Mouse (Mus musculus): ENCODE data around the gene Pomgnt2. TPM values are rescaled to one million over a fixed set of nuclear protein-coding genes. Genes with fewer than 3 reads are reported as not detected.

The Pomgnt2 gene
- polyA plus RNA-seq, 1 experiment from 2014 or later = 42.0 TPM

DNA sequence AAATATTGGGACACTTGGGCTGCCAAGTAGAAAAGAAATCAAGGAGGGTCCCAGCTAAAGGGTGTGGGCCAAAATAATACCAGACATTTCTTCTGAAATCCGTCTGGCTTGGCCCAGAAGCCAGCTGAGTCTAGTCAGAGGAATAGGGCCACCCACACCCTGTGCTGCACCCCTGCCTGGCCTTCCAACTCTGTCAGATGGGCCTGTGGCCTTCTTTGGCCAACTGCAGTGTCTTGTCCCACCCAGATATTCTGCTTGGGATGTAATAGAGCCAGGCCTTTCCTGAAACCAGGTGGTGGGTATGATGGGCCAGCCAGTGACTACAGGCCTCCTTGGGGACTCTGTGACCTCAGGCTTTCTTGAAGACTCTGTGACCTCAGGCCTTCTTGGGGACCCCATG is 23.7 kb downstream of the Pomgnt2 start:
- H3K4me2 ChIP-seq (ENCODE audit: low read length) = no peak overlapping the region
- H3K9ac ChIP-seq (ENCODE audit: low read depth, low read length) = no peak overlapping the region
- 63% methylated on average over 1 of the region's 1 CpGs for WGBS

DNA sequence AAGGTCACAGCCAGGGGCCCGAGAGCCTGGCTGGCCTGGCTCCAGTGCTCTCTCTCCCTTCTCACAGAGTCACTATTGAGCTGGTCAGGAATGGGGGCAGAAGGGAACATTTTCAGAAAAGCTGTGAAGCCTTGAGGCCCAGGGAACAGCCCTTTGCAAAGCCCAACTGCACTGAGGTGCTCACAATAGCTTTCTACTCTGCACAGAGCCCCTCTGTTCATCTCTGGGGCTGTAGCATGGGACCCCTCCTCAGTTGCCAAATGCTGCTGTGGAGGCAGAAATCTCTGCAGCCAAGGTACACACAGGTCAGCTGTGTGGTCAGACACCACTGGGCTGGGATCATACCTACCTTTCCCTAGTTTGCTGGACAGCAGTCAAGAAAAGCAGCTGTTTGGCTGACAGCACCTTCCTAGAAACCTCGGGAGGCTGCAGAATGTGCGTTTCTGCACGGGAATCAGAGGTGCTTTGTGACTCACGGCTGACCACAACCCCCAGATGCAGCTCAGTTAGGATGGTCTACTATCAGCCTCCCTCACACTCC is 27.0 kb downstream of the Pomgnt2 start:
- no peaks in the 10 kb centered on the region for H3K27me3 ChIP-seq (ENCODE audit: control insufficient read depth, insufficient read depth, low read depth, low read length)
- no peak for ATAC-seq
- H3K9me3 ChIP-seq (replicated peaks; ENCODE audit: control insufficient read depth, low read length, poor library complexity, severe bottlenecking) = no peaks in the 10 kb centered on the region
- H3K9ac ChIP-seq (ENCODE audit: low read depth, low read length) = no peak overlapping the region
- H3K4me2 ChIP-seq (ENCODE audit: low read length) = no peak overlapping the region
- H3K4me3 ChIP-seq (ENCODE audit: low read depth, low read length) = no peak overlapping the region
- WGBS = 58% methylated on average over 5 of the region's 5 CpGs
- no peak overlapping the region for H3K27ac ChIP-seq (ENCODE audit: low read length)
- no peaks in the 10 kb centered on the region for H3K4me1 ChIP-seq (ENCODE audit: control insufficient read depth, insufficient read depth, low read length)
- H3K36me3 ChIP-seq (ENCODE audit: control insufficient read depth, insufficient read depth, low read length) = no peaks in the 10 kb centered on the region

More for the DNA sequence above, 23.7 kb downstream of the Pomgnt2 start:
- H3K4me3 ChIP-seq (ENCODE audit: low read depth, low read length) = no peak overlapping the region
- no peaks in the 10 kb centered on the region for H3K36me3 ChIP-seq (ENCODE audit: control insufficient read depth, insufficient read depth, low read length)
- H3K4me1 ChIP-seq (ENCODE audit: control insufficient read depth, insufficient read depth, low read length) = no peaks in the 10 kb centered on the region
- H3K27ac ChIP-seq (ENCODE audit: low read length) = no peak overlapping the region
- no peaks in the 10 kb centered on the region for H3K27me3 ChIP-seq (ENCODE audit: control insufficient read depth, insufficient read depth, low read depth, low read length)
- H3K9me3 ChIP-seq (replicated peaks; ENCODE audit: control insufficient read depth, low read length, poor library complexity, severe bottlenecking) = no peaks in the 10 kb centered on the region
- no peak for ATAC-seq

GRCm38 (mm10) chr9:121968258-121968657 is 28.7 kb downstream of the Pomgnt2 start:
- Histone ChIP-seq H3K4me1 (ENCODE audit: control insufficient read depth, insufficient read depth, low read length) (no peaks in the 10 kb centered on the region), H3K27ac (ENCODE audit: low read length) (no peak overlapping the region), H3K36me3 (ENCODE audit: control insufficient read depth, insufficient read depth, low read length) (no peaks in the 10 kb centered on the region), H3K4me2 (ENCODE audit: low read length) (no peak overlapping the region), H3K4me3 (ENCODE audit: low read depth, low read length) (no peak overlapping the region), H3K9me3 (replicated peaks; ENCODE audit: control insufficient read depth, low read length, poor library complexity, severe bottlenecking) (no peaks in the 10 kb centered on the region), H3K9ac (ENCODE audit: low read depth, low read length) (no peak overlapping the region), H3K27me3 (ENCODE audit: control insufficient read depth, insufficient read depth, low read depth, low read length) (no peaks in the 10 kb centered on the region)
- no peak for ATAC-seq
- WGBS = 90% methylated on average over 5 of the region's 5 CpGs

DNA sequence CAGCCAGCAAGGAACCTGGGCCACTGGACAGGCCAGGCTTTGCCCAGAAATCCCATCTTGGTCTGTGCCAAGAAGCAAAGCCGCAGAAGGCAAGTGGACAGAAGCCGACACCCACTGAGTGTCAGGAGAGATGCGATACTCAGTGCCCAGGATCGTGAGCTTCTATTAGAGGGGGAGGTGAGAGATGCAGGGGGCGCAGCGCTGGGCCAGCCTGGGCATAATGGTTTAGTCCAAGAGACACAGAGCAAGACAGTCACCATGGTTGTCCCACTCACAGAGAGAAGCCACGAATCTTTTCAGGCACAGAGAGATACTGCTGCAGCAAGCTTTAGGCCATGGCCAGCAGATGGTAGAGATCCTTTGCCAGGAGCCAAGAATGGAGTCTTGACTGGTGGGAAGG is 32.0 kb downstream of the Pomgnt2 start:
- H3K9me3 ChIP-seq (replicated peaks; ENCODE audit: control insufficient read depth, low read length, poor library complexity, severe bottlenecking) = no peaks in the 10 kb centered on the region
- no peaks in the 10 kb centered on the region for H3K27me3 ChIP-seq (ENCODE audit: control insufficient read depth, insufficient read depth, low read depth, low read length)
- no peaks in the 10 kb centered on the region for H3K4me1 ChIP-seq (ENCODE audit: control insufficient read depth, insufficient read depth, low read length)
- no peak overlapping the region for H3K4me2 ChIP-seq (ENCODE audit: low read length)
- no peaks in the 10 kb centered on the region for H3K36me3 ChIP-seq (ENCODE audit: control insufficient read depth, insufficient read depth, low read length)
- 92% methylated on average over 7 of the region's 7 CpGs for WGBS
- ATAC-seq = no peak
- no peak overlapping the region for H3K27ac ChIP-seq (ENCODE audit: low read length)
- no peak overlapping the region for H3K4me3 ChIP-seq (ENCODE audit: low read depth, low read length)
- no peak overlapping the region for H3K9ac ChIP-seq (ENCODE audit: low read depth, low read length)

DNA sequence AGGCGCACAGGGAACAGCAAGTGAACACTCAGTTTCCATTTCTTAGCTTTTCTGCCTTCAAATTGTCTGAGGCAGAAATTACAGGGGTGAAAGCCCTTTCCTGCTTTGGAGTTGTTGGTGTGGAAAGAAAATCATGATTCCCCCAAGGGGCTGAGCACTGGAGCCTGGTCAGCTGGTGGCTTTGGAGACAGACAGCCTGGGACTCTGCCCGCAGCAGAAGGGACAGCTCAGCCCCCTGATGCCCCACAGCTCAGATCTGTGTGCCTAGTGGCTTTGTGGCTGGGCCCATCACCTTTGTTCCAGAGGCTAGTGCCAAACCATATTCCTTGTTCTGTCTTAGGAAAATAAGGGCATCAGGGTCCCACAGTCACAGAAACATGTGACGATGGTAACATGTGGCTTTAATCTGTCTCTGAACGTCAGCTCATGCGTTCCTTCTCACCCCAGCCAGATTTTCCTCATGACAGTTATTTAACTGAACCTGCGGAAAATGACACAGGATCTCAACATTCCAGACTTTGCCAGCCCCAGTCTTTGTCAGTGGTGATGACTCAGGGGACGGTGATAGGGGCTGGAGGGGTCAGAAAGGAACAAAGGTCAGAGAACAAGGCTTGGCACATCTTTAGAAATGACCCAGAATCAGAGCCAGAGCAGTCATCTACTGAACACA is 36.8 kb downstream of the Pomgnt2 start:
- 54% methylated on average over 7 of the region's 7 CpGs for WGBS

GRCm38 (mm10) chr9:121952596-121952995 is 44.3 kb downstream of the Pomgnt2 start:
- Histone ChIP-seq H3K4me3 (ENCODE audit: low read depth, low read length) (no peak overlapping the region), H3K36me3 (ENCODE audit: control insufficient read depth, insufficient read depth, low read length) (no peaks in the 10 kb centered on the region), H3K4me1 (ENCODE audit: control insufficient read depth, insufficient read depth, low read length) (peaks cover 2% of the 10 kb centered on the region), H3K27ac (ENCODE audit: low read length) (no peak overlapping the region), H3K9me3 (replicated peaks; ENCODE audit: control insufficient read depth, low read length, poor library complexity, severe bottlenecking) (no peaks in the 10 kb centered on the region), H3K4me2 (ENCODE audit: low read length) (no peak overlapping the region), H3K27me3 (ENCODE audit: control insufficient read depth, insufficient read depth, low read depth, low read length) (no peaks in the 10 kb centered on the region), H3K9ac (ENCODE audit: low read depth, low read length) (no peak overlapping the region)
- 88% methylated on average over 6 of the region's 6 CpGs for WGBS
- no peak for ATAC-seq

More for the DNA sequence above, 36.8 kb downstream of the Pomgnt2 start:
- no peak for ATAC-seq
- no peaks in the 10 kb centered on the region for H3K27me3 ChIP-seq (ENCODE audit: control insufficient read depth, insufficient read depth, low read depth, low read length)
- H3K4me1 ChIP-seq (ENCODE audit: control insufficient read depth, insufficient read depth, low read length) = no peaks in the 10 kb centered on the region
- no peak overlapping the region for H3K9ac ChIP-seq (ENCODE audit: low read depth, low read length)
- H3K4me2 ChIP-seq (ENCODE audit: low read length) = no peak overlapping the region
- no peak overlapping the region for H3K4me3 ChIP-seq (ENCODE audit: low read depth, low read length)
- no peaks in the 10 kb centered on the region for H3K9me3 ChIP-seq (replicated peaks; ENCODE audit: control insufficient read depth, low read length, poor library complexity, severe bottlenecking)
- no peak overlapping the region for H3K27ac ChIP-seq (ENCODE audit: low read length)
- H3K36me3 ChIP-seq (ENCODE audit: control insufficient read depth, insufficient read depth, low read length) = no peaks in the 10 kb centered on the region

GRCm38 (mm10) chr9:121951114-121951423 is 45.8 kb downstream of the Pomgnt2 start:
- Histone ChIP-seq H3K9me3 (replicated peaks; ENCODE audit: control insufficient read depth, low read length, poor library complexity, severe bottlenecking) (no peaks in the 10 kb centered on the region), H3K4me1 (ENCODE audit: control insufficient read depth, insufficient read depth, low read length) (peaks cover 2% of the 10 kb centered on the region), H3K36me3 (ENCODE audit: control insufficient read depth, insufficient read depth, low read length) (no peaks in the 10 kb centered on the region), H3K9ac (ENCODE audit: low read depth, low read length) (no peak overlapping the region), H3K27me3 (ENCODE audit: control insufficient read depth, insufficient read depth, low read depth, low read length) (no peaks in the 10 kb centered on the region), H3K4me3 (ENCODE audit: low read depth, low read length) (no peak overlapping the region), H3K27ac (ENCODE audit: low read length) (no peak overlapping the region), H3K4me2 (ENCODE audit: low read length) (peak overlapping the region; percentile 28)
- 35% methylated on average over 4 of the region's 4 CpGs for WGBS
- ATAC-seq = no peak

- H3K36me3 ChIP-seq (ENCODE audit: control insufficient read depth, insufficient read depth, low read length) = no peaks in the 10 kb centered on the region
- ATAC-seq = peak; percentile 82
- peaks cover 2% of the 10 kb centered on the region for H3K4me1 ChIP-seq (ENCODE audit: control insufficient read depth, insufficient read depth, low read length)
- WGBS = 12% methylated on average over 13 of the region's 14 CpGs
- peak within 1 kb of the TSS; percentile 28 for H3K4me2 ChIP-seq (ENCODE audit: low read length)
- no peak within 1 kb of the TSS for H3K4me3 ChIP-seq (ENCODE audit: low read depth, low read length)
- no peak within 1 kb of the TSS for H3K9ac ChIP-seq (ENCODE audit: low read depth, low read length)
- H3K27me3 ChIP-seq (ENCODE audit: control insufficient read depth, insufficient read depth, low read depth, low read length) = no peaks in the 10 kb centered on the region
- no peak within 1 kb of the TSS for H3K27ac ChIP-seq (ENCODE audit: low read length)
- H3K9me3 ChIP-seq (replicated peaks; ENCODE audit: control insufficient read depth, low read length, poor library complexity, severe bottlenecking) = no peaks in the 10 kb centered on the region
These were observed 46.3 kb downstream of the Pomgnt2 start, which contains the start of gene Fam198a for GRCm38 (mm10) chr9:121950418-121951113. Gene Fam198a (plus strand): TSS chr9:121950988.

DNA sequence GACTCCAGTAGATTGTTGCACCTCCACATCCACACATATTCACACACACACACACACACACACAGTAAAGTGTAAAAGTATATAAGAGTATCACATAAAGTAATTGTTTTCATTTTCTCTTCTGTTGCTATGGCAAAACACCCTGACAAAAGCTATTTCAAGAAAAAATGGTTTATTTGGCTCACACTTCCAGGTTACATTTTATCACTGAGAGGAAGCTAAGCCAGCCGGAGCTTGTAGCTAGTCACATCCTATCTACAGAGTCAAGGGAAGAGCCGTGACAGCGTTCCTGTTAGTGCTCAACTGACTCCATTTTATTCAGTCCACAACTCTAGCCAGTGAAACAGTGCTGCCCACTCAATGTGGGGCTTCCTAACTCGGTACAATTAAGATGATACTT is 48.5 kb downstream of the Pomgnt2 start:
- 79% methylated on average over 4 of the region's 4 CpGs for WGBS

More for the DNA sequence above, 48.5 kb downstream of the Pomgnt2 start:
- no peak overlapping the region for H3K27ac ChIP-seq (ENCODE audit: low read length)
- H3K4me3 ChIP-seq (ENCODE audit: low read depth, low read length) = no peak overlapping the region
- H3K36me3 ChIP-seq (ENCODE audit: control insufficient read depth, insufficient read depth, low read length) = no peaks in the 10 kb centered on the region
- no peaks in the 10 kb centered on the region for H3K27me3 ChIP-seq (ENCODE audit: control insufficient read depth, insufficient read depth, low read depth, low read length)
- H3K9me3 ChIP-seq (replicated peaks; ENCODE audit: control insufficient read depth, low read length, poor library complexity, severe bottlenecking) = no peaks in the 10 kb centered on the region
- H3K4me2 ChIP-seq (ENCODE audit: low read length) = no peak overlapping the region
- peaks cover 2% of the 10 kb centered on the region for H3K4me1 ChIP-seq (ENCODE audit: control insufficient read depth, insufficient read depth, low read length)
- no peak for ATAC-seq
- H3K9ac ChIP-seq (ENCODE audit: low read depth, low read length) = no peak overlapping the region

All from midbrain, embryonic 16.5 days (tissue).